Mouse (Mus musculus): ENCODE data around the gene Clstn2. TPM values are rescaled to one million over a fixed set of nuclear protein-coding genes. Genes with fewer than 3 reads are reported as not detected.

Gene Clstn2
- polyA plus RNA-seq, 1 experiment from 2014 or later, result 0.36 TPM

- H3K9me3 ChIP-seq, result 0 out of 2 replicates have a peak, but pooled peaks cover under 1% of the 10 kb centered on the region
- no peak overlapping the region for H3K4me3 ChIP-seq
- H3K4me2 ChIP-seq, result no peak overlapping the region
- H3K4me1 ChIP-seq, result no peaks in the 10 kb centered on the region
- ATAC-seq (ENCODE audit: extremely low read depth, insufficient number of reproducible peaks, low FRiP score, low TSS enrichment), result no peak
- no peak overlapping the region for H3K9ac ChIP-seq
- WGBS, result 82% methylated on average over 5 of the region's 5 CpGs
- no peak overlapping the region for H3K27ac ChIP-seq (replicated peaks)
- no peaks in the 10 kb centered on the region for H3K36me3 ChIP-seq
- no peaks in the 10 kb centered on the region for H3K27me3 ChIP-seq (replicated peaks)
Measured at GRCm38 (mm10) chr9:98018687-98019086, 14.3 kb downstream of the Clstn2 start.

GRCm38 (mm10) chr9:98016576-98016975, 16.4 kb downstream of the Clstn2 start:
- H3K4me2 ChIP-seq, result no peak overlapping the region
- H3K4me3 ChIP-seq, result no peak overlapping the region
- H3K36me3 ChIP-seq, result no peaks in the 10 kb centered on the region
- no peaks in the 10 kb centered on the region for H3K4me1 ChIP-seq
- H3K27ac ChIP-seq (replicated peaks), result no peak overlapping the region
- 0 out of 2 replicates have a peak, but pooled peaks cover 3% of the 10 kb centered on the region for H3K9me3 ChIP-seq
- no peak overlapping the region for H3K9ac ChIP-seq
- ATAC-seq (ENCODE audit: extremely low read depth, insufficient number of reproducible peaks, low FRiP score, low TSS enrichment), result no peak
- WGBS, result 64% methylated on average over 2 of the region's 5 CpGs
- H3K27me3 ChIP-seq (replicated peaks), result no peaks in the 10 kb centered on the region

- H3K36me3 ChIP-seq, result no peaks in the 10 kb centered on the region
- no peak for ATAC-seq (ENCODE audit: extremely low read depth, insufficient number of reproducible peaks, low FRiP score, low TSS enrichment)
- 69% methylated on average over 5 of the region's 5 CpGs for WGBS
- H3K4me1 ChIP-seq, result no peaks in the 10 kb centered on the region; the same call in 1 of the 2 replicates
- H3K4me2 ChIP-seq, result no peak overlapping the region
- H3K27ac ChIP-seq (replicated peaks), result no peak overlapping the region
- H3K9ac ChIP-seq, result no peak overlapping the region
- H3K9me3 ChIP-seq, result no peaks in the 10 kb centered on the region
- H3K27me3 ChIP-seq (replicated peaks), result no peaks in the 10 kb centered on the region
- H3K4me3 ChIP-seq, result no peak overlapping the region
Measured at GRCm38 (mm10) chr9:97996349-97996748, 36.6 kb downstream of the Clstn2 start.

GRCm38 (mm10) chr9:97995723-97996122, 37.3 kb downstream of the Clstn2 start:
- WGBS, result 62% methylated on average over 4 of the region's 4 CpGs
- no peak overlapping the region for H3K27ac ChIP-seq (replicated peaks)
- no peak overlapping the region for H3K9ac ChIP-seq
- no peak overlapping the region for H3K4me2 ChIP-seq
- no peak overlapping the region for H3K4me3 ChIP-seq
- ATAC-seq (ENCODE audit: extremely low read depth, insufficient number of reproducible peaks, low FRiP score, low TSS enrichment), result no peak
- H3K27me3 ChIP-seq (replicated peaks), result no peaks in the 10 kb centered on the region
- no peaks in the 10 kb centered on the region; the same call in 1 of the 2 replicates for H3K4me1 ChIP-seq
- no peaks in the 10 kb centered on the region for H3K9me3 ChIP-seq
- no peaks in the 10 kb centered on the region for H3K36me3 ChIP-seq

- no peak for ATAC-seq (ENCODE audit: extremely low read depth, insufficient number of reproducible peaks, low FRiP score, low TSS enrichment)
- H3K4me1 ChIP-seq, result no peaks in the 10 kb centered on the region; the same call in 1 of the 2 replicates
- WGBS, result 42% methylated on average over 4 of the region's 4 CpGs
- no peak overlapping the region for H3K4me2 ChIP-seq
- H3K9ac ChIP-seq, result no peak overlapping the region
- H3K27ac ChIP-seq (replicated peaks), result no peak overlapping the region
- H3K9me3 ChIP-seq, result no peaks in the 10 kb centered on the region
- no peaks in the 10 kb centered on the region for H3K36me3 ChIP-seq
- no peak overlapping the region for H3K4me3 ChIP-seq
- no peaks in the 10 kb centered on the region for H3K27me3 ChIP-seq (replicated peaks)
Measured at GRCm38 (mm10) chr9:97992131-97992530, 40.9 kb downstream of the Clstn2 start.

- H3K27me3 ChIP-seq (replicated peaks), result no peaks in the 10 kb centered on the region
- no peak for ATAC-seq (ENCODE audit: extremely low read depth, insufficient number of reproducible peaks, low FRiP score, low TSS enrichment)
- no peak overlapping the region for H3K4me2 ChIP-seq
- H3K36me3 ChIP-seq, result no peaks in the 10 kb centered on the region
- no peak overlapping the region for H3K9ac ChIP-seq
- H3K4me1 ChIP-seq, result no peaks in the 10 kb centered on the region
- H3K9me3 ChIP-seq, result no peaks in the 10 kb centered on the region
- no peak overlapping the region for H3K27ac ChIP-seq (replicated peaks)
- H3K4me3 ChIP-seq, result no peak overlapping the region
- 72% methylated on average over 3 of the region's 3 CpGs for WGBS
Measured at GRCm38 (mm10) chr9:97977339-97977738, 55.6 kb downstream of the Clstn2 start.

- H3K27ac ChIP-seq (replicated peaks), result no peak overlapping the region
- H3K4me3 ChIP-seq, result no peak overlapping the region
- no peaks in the 10 kb centered on the region for H3K36me3 ChIP-seq
- H3K4me2 ChIP-seq, result no peak overlapping the region
- H3K9ac ChIP-seq, result no peak overlapping the region
- 74% methylated on average over 13 of the region's 13 CpGs for WGBS
- no peaks in the 10 kb centered on the region for H3K27me3 ChIP-seq (replicated peaks)
- H3K9me3 ChIP-seq, result no peaks in the 10 kb centered on the region
- H3K4me1 ChIP-seq, result peaks cover 3% of the 10 kb centered on the region; the same call in 1 of the 2 replicates
- no peak for ATAC-seq (ENCODE audit: extremely low read depth, insufficient number of reproducible peaks, low FRiP score, low TSS enrichment)
Measured at GRCm38 (mm10) chr9:97974801-97975347, 58.1 kb downstream of the Clstn2 start.

- Histone ChIP-seq H3K27ac (replicated peaks) (no peak overlapping the region), H3K36me3 (no peaks in the 10 kb centered on the region), H3K4me3 (no peak overlapping the region), H3K4me1 (peaks cover 2% of the 10 kb centered on the region; the same call in 1 of the 2 replicates), H3K27me3 (replicated peaks) (no peaks in the 10 kb centered on the region), H3K9me3 (no peaks in the 10 kb centered on the region), H3K9ac (no peak overlapping the region), H3K4me2 (no peak overlapping the region)
- ATAC-seq (ENCODE audit: extremely low read depth, insufficient number of reproducible peaks, low FRiP score, low TSS enrichment), result no peak
- WGBS, result 75% methylated on average over 4 of the region's 4 CpGs
Measured at GRCm38 (mm10) chr9:97966691-97967090, 66.3 kb downstream of the Clstn2 start.

GRCm38 (mm10) chr9:97957508-97957907, 75.5 kb downstream of the Clstn2 start:
- no peak overlapping the region for H3K9ac ChIP-seq
- no peak overlapping the region for H3K4me2 ChIP-seq
- no peak for ATAC-seq (ENCODE audit: extremely low read depth, insufficient number of reproducible peaks, low FRiP score, low TSS enrichment)
- H3K27ac ChIP-seq (replicated peaks), result no peak overlapping the region
- peaks cover 11% of the 10 kb centered on the region; the same call in 1 of the 2 replicates for H3K4me1 ChIP-seq
- no peak overlapping the region for H3K4me3 ChIP-seq
- H3K27me3 ChIP-seq (replicated peaks), result no peaks in the 10 kb centered on the region
- H3K36me3 ChIP-seq, result no peaks in the 10 kb centered on the region
- 82% methylated on average over 8 of the region's 8 CpGs for WGBS
- no peaks in the 10 kb centered on the region for H3K9me3 ChIP-seq

GRCm38 (mm10) chr9:97956407-97957106, 76.4 kb downstream of the Clstn2 start:
- H3K9ac ChIP-seq, result no peak overlapping the region
- no peak overlapping the region for H3K27ac ChIP-seq (replicated peaks)
- no peak overlapping the region for H3K4me3 ChIP-seq
- H3K4me2 ChIP-seq, result no peak overlapping the region
- ATAC-seq (ENCODE audit: extremely low read depth, insufficient number of reproducible peaks, low FRiP score, low TSS enrichment), result no peak
- peaks cover 11% of the 10 kb centered on the region; the same call in 1 of the 2 replicates for H3K4me1 ChIP-seq
- no peaks in the 10 kb centered on the region for H3K27me3 ChIP-seq (replicated peaks)
- no peaks in the 10 kb centered on the region for H3K36me3 ChIP-seq
- no peaks in the 10 kb centered on the region for H3K9me3 ChIP-seq
- WGBS, result 54% methylated on average over 4 of the region's 4 CpGs

- Histone ChIP-seq H3K9ac (no peak overlapping the region), H3K4me1 (peaks cover 7% of the 10 kb centered on the region; the same call in 1 of the 2 replicates), H3K36me3 (no peaks in the 10 kb centered on the region), H3K9me3 (no peaks in the 10 kb centered on the region), H3K4me2 (no peak overlapping the region), H3K4me3 (no peak overlapping the region), H3K27ac (replicated peaks) (no peak overlapping the region), H3K27me3 (replicated peaks) (no peaks in the 10 kb centered on the region)
- no peak for ATAC-seq (ENCODE audit: extremely low read depth, insufficient number of reproducible peaks, low FRiP score, low TSS enrichment)
- WGBS, result 64% methylated on average over 8 of the region's 8 CpGs
Measured at GRCm38 (mm10) chr9:97953746-97954359, 79.1 kb downstream of the Clstn2 start.

Data from heart, embryonic 13.5 days (tissue).